Mouse (Mus musculus) right cerebral cortex, postnatal 10 days (tissue): ENCODE data around the gene Ceacam15.
"Not testable (repeated sequence)": the region's sequence is repeated elsewhere in the genome, so short reads cannot be mapped to it uniquely, and the experiment has no call there.

Source experiments
- DNase-seq, 2 experiments: peaks; one replicate each; pipeline ENCODE4 v3.0.0; 2021; ENCODE audit warnings: low spot score in 2 of 2

Ceacam15 gene

DNA sequence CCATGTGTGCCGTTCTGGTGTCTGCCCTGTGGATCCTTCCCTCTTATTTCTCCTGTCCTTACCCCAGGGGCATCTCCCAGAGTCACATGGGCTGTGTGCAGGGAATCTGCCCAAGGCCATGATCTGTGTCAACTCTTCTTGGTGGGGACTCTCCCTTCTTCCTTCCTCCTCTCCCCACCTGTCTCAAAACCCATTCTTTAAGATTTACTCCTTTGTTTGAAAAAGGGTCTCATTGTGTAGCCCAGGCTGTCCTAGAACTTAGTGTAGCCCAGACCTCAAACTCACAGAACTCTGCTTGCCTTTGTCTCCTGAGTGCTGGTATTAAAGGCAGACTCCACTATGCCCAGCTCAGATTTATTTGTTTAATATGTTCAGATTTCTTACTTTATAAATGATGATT, at the start of gene Ceacam15:
Ceacam15 (minus strand) TSS at position 101 of the 400 bp plus-strand sequence.
- no peak for DNase-seq

DNA sequence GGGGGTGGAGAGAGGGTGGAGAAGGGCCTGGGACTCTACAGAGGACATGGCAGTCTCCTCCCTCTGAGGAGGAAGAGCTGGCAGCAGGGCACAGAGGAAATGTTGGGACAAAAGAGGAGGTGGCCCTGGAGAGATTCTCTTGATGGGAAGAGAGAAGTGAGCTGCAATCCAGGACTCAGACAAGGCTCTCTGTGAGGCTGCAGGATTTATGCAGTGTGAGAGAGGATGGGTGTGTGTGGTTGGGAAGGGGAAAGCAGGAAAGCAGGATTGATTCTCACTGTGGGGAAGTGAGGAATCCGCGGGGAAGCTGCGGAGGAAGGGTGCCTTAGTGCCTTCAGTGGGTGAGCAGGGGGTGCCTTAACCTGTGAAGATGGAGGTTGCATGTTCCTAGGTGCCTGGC, 47.0 kb upstream of the Ceacam15 start:
- not testable (repeated sequence) for DNase-seq

DNA sequence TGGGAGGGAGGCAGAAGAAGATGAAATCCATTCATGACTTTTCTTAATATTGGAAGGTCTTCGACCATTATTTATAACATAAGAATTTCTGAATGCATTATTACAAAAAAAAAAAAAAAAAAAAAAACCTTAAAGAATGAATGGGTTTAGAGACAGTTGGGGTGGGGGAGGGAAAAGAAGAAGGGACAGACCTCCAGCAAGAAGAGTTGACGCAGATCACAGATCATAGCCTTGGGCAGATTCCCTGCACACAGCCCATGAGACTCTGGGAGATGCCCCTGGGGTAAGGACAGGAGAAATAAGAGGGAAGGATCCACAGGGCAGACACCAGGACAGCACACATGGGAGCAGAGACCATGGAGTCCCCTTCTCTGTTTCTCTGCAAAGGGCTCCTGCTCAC, 46.1 kb upstream of the Ceacam15 start, which contains the start of gene Ceacam9:
Ceacam9 (plus strand) TSS at position 301 of the 400 bp plus-strand sequence.
- DNase-seq, result no peak

DNA sequence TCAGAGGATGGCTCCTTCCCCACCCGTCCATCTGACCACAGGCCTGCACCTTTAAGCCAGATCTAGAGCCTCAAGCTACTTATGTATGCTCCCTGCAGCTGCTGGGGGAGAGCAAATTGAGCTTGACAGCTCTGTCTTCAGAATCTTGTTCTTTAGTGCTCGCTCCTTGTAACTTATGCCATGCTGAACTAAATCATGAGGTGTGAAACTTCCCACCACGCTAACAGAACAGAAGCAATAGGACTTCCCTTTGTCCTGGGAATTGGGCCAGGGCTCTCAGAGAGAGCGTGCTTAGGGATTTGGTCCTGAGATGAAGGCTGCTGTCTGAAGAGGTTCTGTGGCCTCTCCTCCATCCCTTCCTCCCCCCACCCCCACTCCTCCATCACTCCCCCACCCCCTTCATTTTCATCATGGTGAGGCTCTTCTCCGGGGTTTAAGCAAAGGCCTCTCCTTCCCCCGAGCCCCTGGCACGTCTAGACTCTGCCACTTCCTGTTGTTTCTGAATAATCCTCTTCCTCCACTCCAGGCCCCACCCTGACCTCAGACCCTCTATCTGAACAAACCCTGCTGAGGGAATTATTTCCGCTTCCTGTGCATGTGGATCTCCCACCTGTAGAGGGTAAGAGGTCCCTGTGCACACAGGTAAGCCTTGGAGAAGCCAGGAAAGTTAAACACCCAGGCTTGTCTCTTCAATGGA, 41.1 kb upstream of the Ceacam15 start:
- DNase-seq, result not testable (repeated sequence)

DNA sequence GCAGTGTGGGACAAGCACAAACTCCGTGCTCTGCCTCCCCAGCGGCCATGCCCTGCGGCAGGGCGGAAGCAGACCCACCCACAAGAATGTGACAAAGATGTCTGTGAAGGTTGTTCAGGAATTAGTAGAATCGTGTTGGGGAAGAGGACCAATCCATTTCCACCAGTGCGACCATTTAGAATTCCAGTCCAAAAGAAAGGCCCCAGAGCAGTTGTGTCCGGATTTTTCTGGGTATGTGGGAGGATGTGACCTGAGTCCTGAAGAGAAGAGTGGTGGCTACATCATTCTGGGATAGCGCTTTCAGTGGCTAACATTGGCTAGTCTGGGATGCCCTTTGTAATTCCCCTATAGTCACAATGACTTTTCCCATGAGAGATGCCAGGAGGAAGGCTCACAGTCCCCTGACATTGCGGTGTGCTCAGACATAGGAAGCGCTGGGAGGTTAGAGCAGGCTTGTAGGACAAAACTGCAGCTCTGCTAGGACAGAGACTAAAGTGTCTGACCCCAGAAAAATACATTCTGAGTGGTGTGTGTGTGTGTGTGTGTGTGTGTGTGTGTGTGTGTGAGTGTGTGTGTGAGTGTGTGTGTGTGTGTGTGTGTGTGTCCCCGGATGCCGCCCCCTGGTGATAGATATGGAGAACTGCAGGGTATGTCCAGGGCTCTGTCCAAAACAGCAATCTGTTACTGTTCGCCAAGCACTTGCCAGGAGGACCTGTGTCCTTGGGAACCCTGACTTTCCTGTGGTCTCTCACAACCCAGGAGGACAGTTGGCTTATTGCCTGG, 37.3 kb upstream of the Ceacam15 start:
- DNase-seq, result no peak

DNA sequence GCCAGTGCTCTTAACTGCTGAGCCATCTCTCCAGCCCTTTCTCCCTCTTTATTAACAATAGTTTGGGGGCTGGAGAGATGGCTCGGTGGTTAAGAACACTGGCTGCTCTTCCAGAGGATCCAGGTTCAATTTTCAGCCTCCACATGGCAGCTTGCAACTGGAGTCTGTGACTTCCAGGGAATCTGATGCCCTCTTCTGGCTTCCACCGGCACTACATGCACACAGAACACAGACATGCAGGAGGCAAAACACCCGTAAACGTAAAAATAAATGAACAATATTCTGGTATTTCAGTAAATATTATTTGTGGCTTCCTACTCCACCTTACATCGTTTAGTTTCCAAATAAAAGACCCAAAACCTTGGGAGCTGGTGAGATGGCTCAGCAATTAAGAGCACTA, 35.1 kb upstream of the Ceacam15 start:
- no peak for DNase-seq

DNA sequence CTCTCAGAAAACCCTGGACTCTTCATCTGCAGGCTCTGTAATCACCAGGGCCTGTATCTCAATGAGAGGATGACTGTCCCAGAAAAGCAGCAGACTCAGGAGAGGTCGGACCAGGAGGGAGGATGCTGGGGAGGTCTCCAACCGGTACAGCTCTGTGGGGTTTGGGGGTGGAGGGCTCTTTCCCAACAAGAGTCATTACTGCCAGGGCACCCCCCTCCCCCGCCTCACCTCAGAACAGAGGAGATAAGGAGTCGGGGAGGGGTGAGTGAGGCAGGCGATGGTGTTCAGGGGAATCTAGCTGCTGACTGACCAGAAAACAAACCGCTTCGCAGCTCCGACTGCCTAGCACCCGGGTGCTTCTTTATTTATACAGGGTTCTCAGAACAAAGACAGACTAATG, 32.7 kb upstream of the Ceacam15 start:
- no peak for DNase-seq

DNA sequence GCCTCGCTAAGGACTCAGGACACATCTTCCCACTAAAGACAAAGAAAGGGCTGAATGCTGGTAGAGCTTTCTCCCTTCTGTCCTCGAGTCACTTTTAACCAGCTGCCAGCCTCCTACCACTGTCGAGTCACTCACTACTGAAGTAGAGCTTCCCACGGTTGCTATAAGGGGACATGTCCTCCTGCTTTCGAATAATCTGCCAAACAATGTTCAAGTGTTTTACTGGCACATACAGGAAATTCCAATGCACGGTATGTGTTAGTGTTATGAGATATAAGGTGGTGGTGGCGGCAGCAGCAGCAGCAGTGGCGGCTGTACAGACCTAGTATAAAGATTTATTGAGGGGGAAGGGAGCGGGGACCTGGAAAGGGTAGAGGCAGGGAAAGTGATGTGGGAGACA, 30.9 kb upstream of the Ceacam15 start:
- peak; percentile 48 to 70 for DNase-seq

DNA sequence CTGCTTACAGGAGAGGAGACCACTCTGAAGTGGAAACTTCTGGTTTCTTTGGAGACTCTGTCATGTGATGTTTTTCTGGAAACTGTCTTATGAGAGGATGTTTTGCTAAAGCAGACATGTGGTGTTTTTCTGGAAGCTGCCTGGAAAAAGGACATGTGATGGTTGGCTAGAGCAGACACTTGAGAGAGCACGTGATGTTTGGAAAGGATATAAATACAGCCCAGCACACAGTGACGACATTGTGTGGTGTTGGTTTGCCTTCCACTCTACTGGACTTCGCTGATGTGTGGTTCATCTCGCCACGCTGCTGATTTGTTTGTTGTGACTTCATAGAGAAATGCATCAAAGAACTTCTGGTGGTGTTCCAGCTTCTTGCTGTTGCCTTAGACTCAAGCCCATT, 25.1 kb upstream of the Ceacam15 start:
- DNase-seq, result no peak

DNA sequence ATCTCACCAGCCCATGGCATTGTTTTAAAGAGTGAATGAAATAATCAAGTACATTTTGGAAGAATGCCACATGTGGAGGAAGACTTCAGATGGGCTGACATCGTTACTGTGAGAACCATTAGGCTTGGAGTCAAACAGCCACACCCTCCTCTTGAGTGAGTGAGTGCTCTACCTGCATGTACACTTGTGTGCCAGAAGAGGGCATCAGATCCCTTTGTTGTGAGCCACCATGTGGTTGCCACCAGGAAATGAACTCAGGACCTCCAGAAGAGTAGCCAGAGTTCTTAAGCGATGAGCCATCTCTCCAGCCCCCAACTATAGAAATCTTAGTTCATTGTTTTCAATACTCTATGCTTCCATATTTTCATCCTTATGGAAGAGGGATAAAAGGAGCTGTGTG, 23.5 kb upstream of the Ceacam15 start:
- no peak for DNase-seq

DNA sequence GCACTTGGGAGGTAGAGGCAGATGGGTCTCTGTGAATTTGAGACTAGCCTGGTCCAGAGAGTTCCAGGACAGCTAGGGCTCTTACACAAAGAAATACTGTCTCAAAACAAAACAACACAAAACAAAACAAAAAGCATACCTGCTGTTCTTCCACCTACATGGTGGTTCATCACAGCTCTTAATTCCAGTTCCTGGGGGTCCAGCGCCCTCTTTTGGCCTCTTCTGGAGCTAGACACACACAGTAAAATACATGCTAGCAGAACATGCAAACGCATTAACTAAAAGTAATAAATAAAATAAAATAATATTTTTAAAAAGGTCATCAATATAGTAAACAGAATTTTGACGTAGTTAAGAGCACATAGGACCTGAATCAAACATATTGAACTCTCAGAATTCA, 19.5 kb upstream of the Ceacam15 start:
- peak in 1 of 2 experiments; percentile 61 for DNase-seq

DNA sequence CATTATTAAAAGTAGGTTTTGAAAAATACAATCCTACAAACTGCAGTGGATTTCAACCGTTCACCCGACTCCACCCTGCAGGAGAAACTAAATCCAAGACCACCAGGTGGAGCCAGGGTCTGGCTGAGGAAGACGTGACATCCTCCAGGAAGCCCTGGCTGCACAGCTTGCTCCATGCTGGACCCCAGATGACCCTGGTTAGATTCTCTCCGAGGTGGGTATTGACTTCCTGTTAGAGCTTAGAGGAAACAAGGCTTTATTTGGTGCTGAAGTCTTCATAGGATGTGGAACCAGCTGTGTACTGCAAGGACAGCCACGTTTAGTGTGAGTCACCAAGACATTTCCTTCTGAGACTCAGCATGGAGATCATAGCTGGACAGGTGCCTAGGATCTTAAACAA, 13.7 kb upstream of the Ceacam15 start:
- no peak for DNase-seq

DNA sequence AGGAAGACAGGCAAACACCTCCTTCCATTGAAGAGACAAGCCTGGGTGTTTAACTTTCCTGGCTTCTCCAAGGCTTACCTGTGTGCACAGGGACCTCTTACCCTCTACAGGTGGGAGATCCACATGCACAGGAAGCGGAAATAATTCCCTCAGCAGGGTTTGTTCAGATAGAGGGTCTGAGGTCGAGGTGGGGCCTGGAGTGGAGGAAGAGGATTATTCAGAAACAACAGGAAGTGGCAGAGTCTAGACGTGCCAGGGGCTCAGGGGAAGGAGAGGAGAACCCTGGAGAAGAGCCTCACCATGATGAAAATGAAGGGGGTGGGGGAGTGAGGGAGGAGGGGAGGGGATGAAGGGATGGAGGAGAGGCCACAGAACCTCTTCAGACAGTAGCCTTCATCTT, 4.7 kb upstream of the Ceacam15 start:
- DNase-seq, result not testable (repeated sequence)

DNA sequence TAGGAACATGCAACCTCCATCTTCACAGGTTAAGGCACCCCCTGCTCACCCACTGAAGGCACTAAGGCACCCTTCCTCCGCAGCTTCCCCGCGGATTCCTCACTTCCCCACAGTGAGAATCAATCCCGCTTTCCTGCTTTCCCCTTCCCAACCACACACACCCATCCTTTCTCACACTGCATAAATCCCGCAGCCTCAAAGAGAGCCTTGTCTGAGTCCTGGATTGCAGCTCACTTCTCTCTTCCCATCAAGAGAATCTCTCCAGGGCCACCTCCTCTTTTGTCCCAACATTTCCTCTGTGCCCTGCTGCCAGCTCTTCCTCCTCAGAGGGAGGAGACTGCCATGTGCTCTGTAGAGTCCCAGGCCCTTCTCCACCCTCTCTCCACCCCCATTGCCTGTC, 806 bp downstream of the Ceacam15 start:
- DNase-seq, result not testable (repeated sequence)

DNA sequence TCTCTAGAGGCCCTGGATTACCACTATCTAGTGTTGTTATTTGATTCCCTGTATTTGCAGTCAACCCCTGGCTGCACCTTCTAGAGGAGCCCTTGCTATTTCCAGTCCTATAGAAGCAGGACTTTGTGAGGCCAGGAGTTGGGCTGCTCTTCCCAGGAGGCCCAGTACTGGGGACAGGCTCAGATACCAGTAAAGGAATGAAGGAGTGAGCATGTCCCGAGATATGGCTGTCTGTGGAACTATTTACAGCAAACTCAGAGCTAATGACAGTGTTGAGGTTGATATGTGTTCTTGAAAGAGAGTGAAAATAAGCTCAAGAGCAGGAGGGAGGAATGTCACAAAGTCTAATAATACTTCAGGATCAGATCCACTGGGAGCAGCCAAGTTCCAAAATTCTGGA, 1.7 kb downstream of the Ceacam15 start:
- DNase-seq, result no peak

DNA sequence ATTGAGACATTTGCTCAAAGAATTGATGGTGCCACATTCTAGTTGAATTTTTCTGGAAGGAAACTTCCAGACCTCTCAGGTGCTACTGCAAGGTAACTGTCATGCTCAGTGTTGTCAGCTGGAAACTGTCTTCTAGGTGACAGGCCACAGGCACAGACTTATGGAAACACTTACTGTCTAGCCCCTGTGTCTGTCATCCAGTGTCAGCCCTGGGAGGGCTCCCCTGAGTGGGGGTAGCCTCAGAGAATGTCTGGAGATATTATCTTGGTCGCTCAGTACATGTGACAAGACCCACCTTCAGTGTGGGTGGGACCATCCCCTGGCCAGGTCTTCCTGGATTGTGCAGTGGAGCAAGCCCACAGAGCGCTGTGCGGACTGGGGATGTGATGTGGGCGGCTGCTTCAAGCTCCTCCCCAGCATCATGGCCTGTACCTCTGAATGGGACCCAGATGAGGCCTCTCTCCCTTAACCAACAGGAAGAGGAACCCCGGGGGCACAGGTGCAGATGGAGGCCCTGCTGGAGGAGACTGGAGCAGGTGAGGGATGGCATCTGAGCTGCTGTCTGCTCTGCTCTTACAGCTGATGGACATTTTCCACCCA, 7.1 kb downstream of the Ceacam15 start:
- not testable (repeated sequence) for DNase-seq

DNA sequence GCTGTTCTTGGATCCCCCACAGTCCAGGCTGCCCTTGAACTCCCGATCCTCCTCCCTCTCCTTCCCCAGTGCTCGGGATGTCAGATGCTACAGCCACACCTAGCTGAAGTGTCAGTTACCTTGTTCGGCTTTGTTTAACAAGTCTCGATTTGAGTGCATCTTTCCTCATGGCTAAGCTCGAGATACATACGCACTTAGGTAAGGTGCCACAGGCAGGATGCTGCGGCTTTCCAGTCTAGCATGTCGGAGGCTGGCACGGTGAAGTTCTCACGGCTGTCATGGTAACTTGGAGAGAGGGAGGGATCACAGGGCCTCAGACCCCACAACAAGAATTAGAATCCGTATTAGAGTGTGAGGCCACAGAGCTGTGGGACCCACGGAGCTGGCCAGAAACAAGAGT, 31.2 kb downstream of the Ceacam15 start:
- no peak for DNase-seq

DNA sequence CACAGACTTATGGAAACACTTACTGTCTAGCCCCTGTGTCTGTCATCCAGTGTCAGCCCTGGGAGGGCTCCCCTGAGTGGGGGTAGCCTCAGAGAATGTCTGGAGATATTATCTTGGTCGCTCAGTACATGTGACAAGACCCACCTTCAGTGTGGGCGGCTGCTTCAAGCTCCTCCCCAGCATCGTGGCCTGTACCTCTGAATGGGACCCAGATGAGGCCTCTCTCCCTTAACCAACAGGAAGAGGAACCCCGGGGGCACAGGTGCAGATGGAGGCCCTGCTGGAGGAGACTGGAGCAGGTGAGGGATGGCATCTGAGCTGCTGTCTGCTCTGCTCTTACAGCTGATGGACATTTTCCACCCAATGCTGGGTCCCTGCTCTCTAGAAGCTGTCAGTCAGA, 32.4 kb downstream of the Ceacam15 start:
- not testable (repeated sequence) for DNase-seq

DNA sequence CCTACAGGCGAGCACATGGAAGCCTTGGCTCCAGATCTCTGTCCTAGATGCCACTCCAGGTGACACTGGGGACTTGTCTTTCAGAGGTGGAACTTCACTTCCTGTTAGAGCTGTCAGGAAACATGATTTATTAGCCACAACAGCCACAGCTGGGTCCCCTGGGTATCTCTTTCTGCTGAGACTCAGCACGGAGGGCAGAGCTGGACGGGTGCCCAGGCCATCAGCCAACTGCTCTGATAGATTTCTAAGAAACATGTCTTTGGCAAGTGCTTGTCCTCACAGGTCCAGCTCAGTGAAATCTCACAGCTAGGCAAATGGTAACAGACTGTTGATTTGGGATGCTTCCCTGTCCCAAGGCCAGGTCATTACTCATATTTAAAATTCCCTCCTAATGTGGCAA, 36.5 kb downstream of the Ceacam15 start:
- DNase-seq, result peak; percentile 64 to 71

DNA sequence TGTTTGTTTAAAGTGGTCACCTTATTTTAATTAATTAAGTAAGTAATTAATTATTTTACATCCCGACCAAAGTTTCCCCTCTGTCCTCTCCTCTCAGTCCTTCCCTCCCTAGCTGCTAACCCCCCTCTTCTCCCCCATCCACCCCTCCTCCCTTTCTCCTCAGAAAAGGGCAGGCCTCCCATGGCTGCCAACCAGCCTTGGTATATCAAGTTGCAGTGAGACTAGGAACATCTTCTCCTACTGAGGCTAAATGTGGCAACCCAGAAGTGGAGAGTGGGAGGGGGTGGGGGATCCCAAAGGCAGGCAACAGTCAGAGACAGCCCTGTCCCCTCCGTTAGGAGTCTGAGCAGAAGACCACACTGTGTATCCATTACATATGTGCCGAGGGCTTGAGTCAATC, 40.4 kb downstream of the Ceacam15 start:
- DNase-seq, result no peak

DNA sequence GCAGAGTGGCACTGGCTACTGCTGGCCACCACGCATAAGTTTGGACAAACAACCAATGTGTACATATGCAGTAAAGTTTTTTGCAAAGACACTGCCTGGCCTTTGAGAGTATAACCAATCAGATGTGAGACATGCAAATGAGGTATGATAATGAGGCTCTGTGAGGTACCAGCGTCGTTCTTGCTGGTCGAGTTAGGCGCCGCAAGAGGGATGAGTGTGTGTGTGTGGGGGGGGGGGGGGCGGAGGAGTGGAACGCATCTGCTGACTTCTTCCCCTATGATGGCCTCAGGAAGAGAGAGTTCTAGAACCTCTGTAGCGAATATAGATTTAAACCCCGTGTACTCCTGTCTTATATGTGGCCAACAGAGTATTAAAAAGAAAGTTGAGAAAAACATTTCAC, 41.6 kb downstream of the Ceacam15 start:
- DNase-seq, result not testable (repeated sequence)

DNA sequence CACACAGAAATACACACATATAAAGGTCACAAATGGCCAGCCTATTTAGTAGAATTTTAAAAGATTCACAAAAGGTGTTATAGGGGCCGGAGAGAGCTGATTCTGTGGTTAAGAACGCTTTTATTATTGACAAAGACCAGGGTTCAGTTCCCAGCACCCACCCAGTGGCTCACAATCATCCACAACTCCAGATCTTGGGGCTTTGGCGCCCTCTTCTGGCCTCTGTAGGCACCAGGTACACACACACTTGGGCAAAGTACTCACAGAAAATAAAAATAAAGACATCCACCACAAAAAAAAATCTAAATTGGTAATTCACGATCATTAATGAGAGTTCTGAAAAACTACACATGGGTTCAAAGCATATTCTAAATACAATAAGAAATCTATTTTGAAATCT, 43.6 kb downstream of the Ceacam15 start:
- no peak for DNase-seq

DNA sequence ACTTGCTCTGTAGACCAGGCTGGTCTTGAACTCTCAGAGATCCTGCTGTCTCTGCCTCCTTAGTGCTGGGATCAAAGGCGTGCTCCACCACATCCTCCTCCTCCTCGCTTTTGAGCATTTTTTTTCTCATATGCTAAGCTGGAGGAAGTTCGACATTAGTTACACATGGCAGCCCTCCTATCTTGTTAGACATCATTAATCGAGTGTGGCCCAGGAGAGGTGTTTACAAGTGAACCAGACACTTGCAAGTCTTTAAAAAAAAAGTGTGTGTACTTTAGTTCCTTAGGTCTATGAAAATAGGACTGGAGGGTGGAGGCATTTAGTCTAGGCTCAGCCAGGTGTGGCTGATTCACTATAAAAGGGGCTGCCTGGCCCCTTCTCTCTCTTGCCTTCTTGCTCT, 44.5 kb downstream of the Ceacam15 start:
- DNase-seq, result no peak
